Mouse (Mus musculus): Measurements from ENCODE around the gene Grtp1.

Gene Grtp1

GRCm38 (mm10) chr8:13204371-13205140 lies 4.1 kb upstream of the Grtp1 start:
- peak; percentile 70 for DNase-seq

- DNase-seq = peak; percentile 31
Measured at GRCm38 (mm10) chr8:13203472-13203871, 3.1 kb upstream of the Grtp1 start.

- DNase-seq = no peak
Measured at GRCm38 (mm10) chr8:13202806-13203205, 2.4 kb upstream of the Grtp1 start.

GRCm38 (mm10) chr8:13202041-13202440 lies 1.6 kb upstream of the Grtp1 start:
- DNase-seq = no peak

- DNase-seq = no peak
Measured at GRCm38 (mm10) chr8:13201013-13201334, 554 bp upstream of the Grtp1 start.

- no peak for DNase-seq
Measured at GRCm38 (mm10) chr8:13199385-13200061, 897 bp downstream of the Grtp1 start.

- DNase-seq = no peak
Measured at GRCm38 (mm10) chr8:13197493-13197892, 2.9 kb downstream of the Grtp1 start.

GRCm38 (mm10) chr8:13194818-13195217 lies 5.6 kb downstream of the Grtp1 start:
- no peak for DNase-seq

GRCm38 (mm10) chr8:13190235-13190634 lies 10.2 kb downstream of the Grtp1 start:
- peak; percentile 81 for DNase-seq

GRCm38 (mm10) chr8:13188857-13189256 lies 11.6 kb downstream of the Grtp1 start:
- DNase-seq = no peak

- no peak for DNase-seq
Measured at GRCm38 (mm10) chr8:13188052-13188555, 12.3 kb downstream of the Grtp1 start.

GRCm38 (mm10) chr8:13187638-13188037 lies 12.8 kb downstream of the Grtp1 start:
- DNase-seq = no peak

GRCm38 (mm10) chr8:13187229-13187628 lies 13.2 kb downstream of the Grtp1 start:
- DNase-seq = no peak

- DNase-seq = no peak
Measured at GRCm38 (mm10) chr8:13186819-13187218, 13.6 kb downstream of the Grtp1 start.

- no peak for DNase-seq
Measured at GRCm38 (mm10) chr8:13181691-13181976, 18.8 kb downstream of the Grtp1 start.

GRCm38 (mm10) chr8:13180911-13181690 lies 19.3 kb downstream of the Grtp1 start:
- no peak for DNase-seq

- DNase-seq = peak; percentile 27
Measured at GRCm38 (mm10) chr8:13180408-13180807, 20.0 kb downstream of the Grtp1 start.

GRCm38 (mm10) chr8:13179948-13180347 lies 20.5 kb downstream of the Grtp1 start:
- DNase-seq = no peak

GRCm38 (mm10) chr8:13179482-13179881 lies 20.9 kb downstream of the Grtp1 start:
- DNase-seq = no peak

GRCm38 (mm10) chr8:13178137-13178536 lies 22.3 kb downstream of the Grtp1 start:
- DNase-seq = no peak

- no peak for DNase-seq
Measured at GRCm38 (mm10) chr8:13177173-13177852, 23.1 kb downstream of the Grtp1 start.

GRCm38 (mm10) chr8:13175650-13176049 lies 24.8 kb downstream of the Grtp1 start:
- DNase-seq = no peak

- no peak for DNase-seq
Measured at GRCm38 (mm10) chr8:13174811-13175210, 25.6 kb downstream of the Grtp1 start.
